Mouse (Mus musculus) frontal cortex, adult 2 months (tissue): Measurements from ENCODE around the gene Gm11985. TPM values are rescaled to one million over a fixed set of nuclear protein-coding genes. Genes with fewer than 3 reads are reported as not detected.

Experiments
- DNase-seq, 2 experiments: peaks; one replicate each; pipeline ENCODE4 v3.0.0; 2022; ENCODE audit warnings: low spot score in 1 of 2; ENCODE audit errors: extremely low spot score in 1 of 2
- polyA plus RNA-seq: library from polyadenylated mRNA; depleted of rRNA; stranded (reverse); fragments of >200 nt; gene quantifications from 2 replicates; pipeline ENCODE4 v1.2.3, GENCODE M21; 2012

Gene Gm11985
- polyA plus RNA-seq, 1 experiment = not detected

DNA sequence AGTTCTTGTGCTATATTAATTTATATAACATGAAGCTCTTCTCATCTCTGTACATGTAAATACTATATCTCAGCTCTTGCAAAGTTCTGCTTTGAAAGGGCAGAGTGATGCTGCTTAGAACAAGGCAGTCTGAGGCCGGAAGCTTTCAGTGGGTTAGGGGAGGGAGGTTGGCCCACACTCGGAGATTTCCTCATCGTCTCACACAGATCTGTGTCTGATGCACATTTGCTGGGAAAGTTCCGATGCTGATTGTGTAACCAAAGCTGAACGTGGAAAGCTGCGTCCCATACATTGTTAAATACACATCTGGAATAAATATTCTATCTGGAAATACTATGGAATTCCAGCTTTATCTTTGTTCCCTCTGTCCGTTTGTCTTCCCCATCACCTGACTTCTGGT lies 13.8 kb upstream of the Gm11985 start:
- no peak for DNase-seq

GRCm38 (mm10) chr11:7200393-7200783 lies 12.0 kb upstream of the Gm11985 start:
- DNase-seq = no peak

DNA sequence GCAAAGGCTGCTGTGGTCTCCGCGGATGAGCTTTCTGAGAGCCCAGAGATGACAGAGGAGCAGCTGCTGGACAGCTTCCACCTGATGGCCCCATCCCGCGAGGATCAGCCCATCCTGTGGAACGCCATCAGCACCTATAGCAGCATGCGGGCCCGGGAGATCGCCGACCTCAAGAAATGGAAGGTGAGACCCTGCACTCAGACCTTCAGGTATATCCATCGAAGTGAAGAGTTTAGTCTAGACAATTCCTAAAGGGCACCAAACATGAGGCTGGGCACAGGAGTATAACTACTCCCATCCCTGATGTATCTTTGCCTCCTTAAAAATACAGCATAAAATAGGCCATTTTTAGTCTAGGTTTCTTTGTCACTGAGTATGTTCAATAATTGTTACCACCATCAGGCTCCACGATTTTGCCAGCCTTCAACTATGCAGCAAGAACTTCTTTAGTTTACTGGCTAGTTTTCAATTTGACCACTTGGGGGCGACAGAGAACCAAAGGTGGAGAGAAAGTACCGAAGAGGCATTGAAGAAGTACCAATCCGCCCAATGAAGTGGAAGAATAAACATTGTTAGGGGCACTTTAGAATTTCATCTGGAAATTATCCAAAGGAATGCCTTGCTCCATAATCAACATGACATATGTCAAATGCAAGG lies 11.5 kb upstream of the Gm11985 start:
- DNase-seq = peak in 1 of 2 experiments; percentile 86

DNA sequence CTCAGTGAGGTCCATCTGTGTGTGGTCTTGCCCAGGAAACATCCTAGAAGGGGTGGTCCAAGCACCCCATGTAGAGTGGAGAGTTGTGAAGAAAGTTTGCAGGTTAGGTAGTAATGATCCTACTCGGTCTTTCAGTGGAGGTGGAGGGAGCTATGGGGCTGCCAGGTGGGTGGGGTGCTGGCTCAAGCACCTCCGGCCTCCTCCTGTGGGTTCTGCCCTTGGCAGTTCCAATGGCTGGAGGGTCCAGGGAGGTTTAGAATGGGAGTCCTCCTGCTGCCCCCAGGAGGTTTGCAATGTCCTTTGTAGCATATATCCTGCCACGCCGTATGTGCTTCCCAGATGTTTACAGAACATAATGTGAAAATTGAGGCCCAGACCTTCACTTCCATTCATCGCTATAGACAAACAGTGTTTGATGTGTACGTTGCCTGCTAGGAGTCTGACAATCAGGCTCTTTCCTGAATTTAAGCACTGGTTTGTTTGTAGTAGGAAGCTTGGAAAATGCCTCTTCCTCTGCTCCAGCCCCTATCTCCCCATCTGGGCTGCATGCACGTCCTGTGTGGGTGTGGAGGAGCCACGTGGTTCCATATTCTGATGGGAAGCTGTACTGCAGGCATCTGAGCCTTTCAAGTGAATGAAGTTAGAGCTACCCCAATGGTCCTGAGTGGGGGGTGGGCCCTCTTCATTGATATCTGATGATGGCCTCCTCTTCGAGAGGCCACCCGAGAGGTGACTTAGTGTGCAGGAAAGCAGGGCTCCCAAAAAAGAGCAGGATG lies 10.3 kb upstream of the Gm11985 start:
- DNase-seq = no peak

- DNase-seq = no peak
Measured at GRCm38 (mm10) chr11:7198006-7198405, 9.6 kb upstream of the Gm11985 start.

GRCm38 (mm10) chr11:7197491-7197941 lies 9.1 kb upstream of the Gm11985 start, which contains the start of gene Igfbp1:
Igfbp1 (plus strand) TSS chr11:7197782.
- no peak for DNase-seq

GRCm38 (mm10) chr11:7195312-7195685 lies 6.9 kb upstream of the Gm11985 start:
- DNase-seq = no peak

GRCm38 (mm10) chr11:7194432-7195311 lies 6.3 kb upstream of the Gm11985 start:
- DNase-seq = no peak

DNA sequence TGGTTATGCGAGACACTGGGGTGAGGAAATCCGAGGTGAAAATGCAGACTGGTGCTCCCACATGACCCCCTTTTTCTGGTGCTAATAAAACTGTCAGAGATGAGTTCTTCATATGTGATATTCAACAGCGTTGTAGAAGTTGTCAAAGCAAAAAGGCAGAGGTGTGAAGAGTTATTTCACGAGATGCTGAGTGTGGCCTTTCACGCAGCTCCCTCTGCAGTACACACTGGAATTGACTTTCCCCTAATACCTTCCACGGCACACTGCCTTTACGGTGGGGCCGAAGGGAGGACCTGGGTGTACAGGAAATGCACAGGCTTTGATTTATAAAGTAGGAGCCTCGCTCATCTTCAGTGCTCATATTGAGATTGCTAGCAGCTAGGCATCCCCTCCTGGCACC lies 4.8 kb upstream of the Gm11985 start:
- DNase-seq = no peak

DNA sequence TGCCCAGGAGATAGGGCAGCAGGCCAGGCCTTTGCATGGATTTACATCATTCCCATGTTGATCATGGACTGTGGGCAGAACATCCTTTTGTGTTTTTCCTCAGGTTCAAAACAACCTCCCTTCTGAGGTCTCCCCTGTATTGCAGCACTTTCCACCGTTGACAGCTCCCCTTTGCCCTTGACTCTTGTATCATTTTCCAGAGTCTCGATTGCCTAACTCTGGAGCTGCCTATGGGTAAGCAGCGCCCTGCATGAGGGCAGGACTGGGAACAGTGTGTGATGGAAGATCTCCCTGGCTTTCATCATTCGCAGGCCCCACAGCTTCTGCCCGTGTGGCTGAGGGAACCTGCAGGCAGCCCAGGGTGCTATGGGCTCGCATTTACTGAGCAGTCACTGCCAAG lies 4.3 kb upstream of the Gm11985 start:
- DNase-seq = no peak

GRCm38 (mm10) chr11:7187472-7187871 lies 897 bp downstream of the Gm11985 start:
- no peak for DNase-seq

GRCm38 (mm10) chr11:7184420-7184819 lies 3.9 kb downstream of the Gm11985 start:
- no peak for DNase-seq

DNA sequence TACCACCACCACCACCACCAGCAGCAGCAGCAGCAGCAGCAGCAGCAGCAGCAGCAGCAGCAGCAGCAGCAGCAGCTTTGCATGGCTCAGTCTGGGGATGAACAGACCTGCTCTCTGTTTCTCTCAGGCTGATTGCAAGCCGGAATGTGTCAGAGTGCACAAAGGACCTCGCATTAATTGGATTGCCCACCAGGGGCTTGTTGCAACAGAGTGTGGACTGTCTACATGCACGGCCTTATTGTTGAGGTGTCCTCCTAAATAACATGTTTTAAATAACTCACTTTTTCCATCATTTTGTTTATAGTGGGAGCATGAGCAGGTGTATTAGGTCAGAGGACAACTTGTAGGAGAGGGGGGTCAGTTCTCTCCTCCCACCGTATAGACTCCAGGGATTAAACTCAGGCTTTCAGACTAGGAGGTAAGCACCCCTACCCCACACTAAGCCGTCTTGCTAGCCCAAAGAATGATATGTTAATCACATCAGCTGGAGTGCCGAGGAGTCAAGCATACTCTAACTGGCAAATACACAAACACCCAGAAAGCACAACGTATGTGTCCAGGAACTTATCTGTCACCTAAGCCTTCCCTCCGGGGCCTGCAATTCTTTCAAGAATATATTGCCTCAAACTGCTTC lies 5.8 kb downstream of the Gm11985 start:
- DNase-seq = no peak

- DNase-seq = no peak
Measured at GRCm38 (mm10) chr11:7179276-7179675, 9.1 kb downstream of the Gm11985 start.

- no peak for DNase-seq
Measured at GRCm38 (mm10) chr11:7178724-7179123, 9.6 kb downstream of the Gm11985 start.

DNA sequence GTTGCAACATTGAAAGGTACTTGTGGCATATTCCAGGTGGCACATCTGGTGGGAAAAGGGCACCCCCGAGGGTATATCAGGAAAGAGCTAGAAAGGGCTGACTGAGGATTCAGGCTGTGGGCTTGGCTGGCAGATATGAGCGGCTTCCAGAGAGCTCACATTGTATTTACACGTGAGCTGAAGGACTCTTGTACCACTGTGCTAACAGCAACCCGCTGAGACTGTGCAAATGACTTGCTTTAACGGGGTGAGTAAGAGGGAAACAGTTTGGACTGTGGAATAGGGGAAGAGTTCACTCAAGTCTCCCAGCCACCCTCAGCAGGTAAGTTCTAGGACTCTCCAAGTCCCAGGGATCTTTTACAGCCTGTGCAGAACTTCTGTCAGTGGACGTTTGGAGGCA lies 14.7 kb downstream of the Gm11985 start:
- no peak for DNase-seq

- no peak for DNase-seq
Measured at GRCm38 (mm10) chr11:7169645-7170044, 18.7 kb downstream of the Gm11985 start.

DNA sequence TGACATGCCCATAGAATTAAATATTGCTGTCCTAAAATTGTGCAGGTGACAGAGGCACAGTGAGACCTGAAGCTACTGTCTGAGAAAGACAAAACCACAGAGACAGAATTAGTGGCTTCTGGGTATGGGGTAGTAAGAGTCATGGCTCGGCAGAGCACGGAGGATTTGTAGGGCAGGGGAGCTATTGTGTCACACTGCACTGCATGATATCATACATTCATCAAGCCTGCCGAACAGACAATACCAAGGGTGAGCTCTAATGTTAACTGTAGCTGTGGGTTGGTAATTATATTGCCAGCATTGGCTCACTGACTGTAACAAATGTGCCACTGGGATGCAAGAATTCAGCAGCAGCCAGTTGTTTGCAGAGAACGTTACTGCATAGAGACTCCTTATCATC lies 24.0 kb downstream of the Gm11985 start:
- no peak for DNase-seq

- DNase-seq = peak in 1 of 2 experiments; percentile 69
Measured at GRCm38 (mm10) chr11:7161502-7162174, 26.7 kb downstream of the Gm11985 start.

DNA sequence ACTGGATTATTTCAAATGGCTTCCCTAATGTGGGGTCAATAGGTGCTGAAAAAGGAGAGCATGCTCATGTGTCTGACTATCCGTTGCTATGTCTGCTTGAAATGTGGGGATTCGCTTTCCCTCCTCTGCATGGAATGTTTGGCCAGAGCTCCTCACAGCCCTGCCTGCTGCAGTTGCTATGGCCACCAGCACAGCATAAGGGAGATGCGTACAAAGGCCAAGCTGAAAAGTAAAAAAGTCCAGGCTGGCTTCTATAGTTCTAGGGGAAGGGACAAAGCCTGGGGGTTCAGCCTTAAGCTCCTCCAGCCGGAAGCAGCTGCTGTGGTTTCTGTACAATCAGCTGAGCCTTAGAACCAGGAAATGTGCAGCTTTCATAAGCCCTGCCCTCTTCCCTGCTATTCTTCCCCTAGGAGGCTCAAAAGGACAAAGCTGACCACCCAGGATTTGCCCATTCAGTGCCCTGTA lies 27.7 kb downstream of the Gm11985 start:
- DNase-seq = no peak
